Mouse (Mus musculus) B cell, adult (primary cell): Measurements from ENCODE around the gene Tbata. TPM values are rescaled to one million over a fixed set of nuclear protein-coding genes. Genes with fewer than 3 reads are reported as not detected.

ENCODE experiments used
- total RNA-seq: library from RNA; stranded (reverse); gene quantifications from 4 replicates; pipeline ENCODE4 v1.2.4, GENCODE M21; 2023; ENCODE audit not compliant: inconsistent age

Gene Tbata
- total RNA-seq, result not detected in 4 replicates

DNA sequence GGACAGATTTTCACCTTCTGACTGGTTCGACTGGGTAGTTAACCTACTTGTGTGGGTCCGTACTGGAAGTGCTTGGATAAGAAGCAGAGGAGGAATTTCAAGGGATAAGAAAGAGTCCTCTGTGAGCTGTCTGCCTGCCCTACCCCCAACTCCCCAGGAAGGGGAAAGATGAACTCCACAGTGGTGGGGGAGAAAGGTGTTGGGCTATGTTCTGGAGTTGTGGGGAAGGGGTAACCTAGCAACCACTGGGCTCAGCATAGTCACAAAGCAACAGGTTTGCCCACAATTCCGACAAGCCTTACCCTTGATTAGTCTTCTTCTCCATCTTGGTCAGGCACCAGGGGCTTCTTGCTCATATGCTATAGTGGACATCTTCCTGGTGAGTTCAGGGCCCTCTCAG lies at the start of gene Tbata:
Gene Tbata, plus strand, starts transcription at position 301 of the 400 bp plus-strand sequence.

DNA sequence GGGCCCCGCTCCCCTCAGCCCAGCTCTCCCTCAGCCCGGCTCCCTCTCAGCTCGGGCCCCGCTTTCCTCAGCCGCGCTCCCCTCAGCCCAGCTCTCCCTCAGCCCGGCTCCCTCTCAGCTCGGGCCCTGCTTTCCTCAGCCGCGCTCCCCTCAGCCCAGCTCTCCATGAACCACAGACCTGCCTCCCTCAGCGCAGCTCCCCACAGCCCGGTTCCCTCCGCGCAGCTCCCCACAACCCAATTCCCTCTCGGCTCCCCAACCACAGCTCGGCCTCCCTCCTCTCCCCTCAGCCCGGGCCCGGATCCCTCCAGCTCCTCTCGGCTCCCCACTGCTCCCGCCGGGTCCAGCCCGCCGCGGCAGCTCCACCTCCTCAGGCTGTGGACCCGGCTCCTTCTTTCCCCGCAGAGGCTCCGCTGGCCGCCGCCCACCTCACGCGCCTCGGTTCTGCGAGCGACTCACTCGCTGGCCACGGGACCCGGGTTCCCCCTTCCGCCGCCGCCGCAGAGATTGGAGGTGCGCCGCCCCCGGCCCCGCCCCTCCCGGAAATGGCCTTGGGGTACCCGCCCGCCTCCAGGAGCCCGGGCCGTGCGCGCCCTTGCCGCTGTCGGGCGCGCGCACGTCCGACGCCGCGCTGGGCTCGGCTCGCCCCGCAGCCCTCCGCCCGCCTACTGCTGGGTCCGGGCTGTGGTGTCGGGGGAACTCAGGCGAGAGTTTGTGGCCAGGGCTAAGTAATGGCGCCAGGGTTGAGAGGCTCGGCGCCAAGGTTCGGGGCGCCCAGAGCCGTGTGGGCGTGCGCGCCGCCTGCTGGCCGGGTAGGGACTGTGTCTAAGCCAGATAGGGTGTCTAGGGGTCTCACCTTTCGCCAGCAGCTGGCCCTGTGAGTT lies 24.4 kb upstream of the Tbata start, which contains the start of gene Sgpl1:
Gene Sgpl1, minus strand, starts transcription at position 547 of the 884 bp plus-strand sequence.

Other genes with a start within 250 kb of the Tbata start
- gene Pcbd1, start 82.6 kb upstream of the Tbata start, total RNA-seq, result not detected in 4 replicates
- 92.9 to 98.9 TPM (median 95.0 TPM) in 4 replicates for gene Sgpl1, start 24.3 kb upstream of the Tbata start, total RNA-seq
- 0.12 to 0.32 TPM (median 0.28 TPM) in 4 replicates for gene Adamts14, start 101.5 kb downstream of the Tbata start, total RNA-seq
- 12.6 to 18.8 TPM (median 17.1 TPM) in 4 replicates for gene Prf1, start 125.9 kb downstream of the Tbata start, total RNA-seq
- 0.64 to 2.1 TPM (median 1.3 TPM) in 4 replicates for gene Pald1, start 211.6 kb downstream of the Tbata start, total RNA-seq
- gene Nodal, start 246.0 kb downstream of the Tbata start, total RNA-seq, result not detected in 4 replicates